Mouse (Mus musculus) embryonic fibroblast, embryonic 13.5 days (primary cell): ENCODE data around the gene Dus2.

Experiments
- CTCF ChIP-seq: IDR thresholded peaks from 2 replicates; pipeline ENCODE4 v1.5.1; 2011; ENCODE audit warnings: mild to moderate bottlenecking, control low read depth, low read length, moderate library complexity, borderline replicate concordance; ENCODE audit not compliant: insufficient read depth
- POLR2A ChIP-seq: IDR thresholded peaks from 2 replicates; pipeline ENCODE4 v1.6.1; 2011; ENCODE audit warnings: low read depth, mild to moderate bottlenecking, control low read depth, low read length, moderate library complexity

GRCm38 (mm10) chr8:106007135-106007534 is 16.0 kb downstream of the Dus2 start:
- no peak for TF ChIP-seq CTCF
- no peak for TF ChIP-seq POLR2A
